Mouse (Mus musculus): ENCODE measurements around the gene Ralgapb.

The Ralgapb gene

DNA sequence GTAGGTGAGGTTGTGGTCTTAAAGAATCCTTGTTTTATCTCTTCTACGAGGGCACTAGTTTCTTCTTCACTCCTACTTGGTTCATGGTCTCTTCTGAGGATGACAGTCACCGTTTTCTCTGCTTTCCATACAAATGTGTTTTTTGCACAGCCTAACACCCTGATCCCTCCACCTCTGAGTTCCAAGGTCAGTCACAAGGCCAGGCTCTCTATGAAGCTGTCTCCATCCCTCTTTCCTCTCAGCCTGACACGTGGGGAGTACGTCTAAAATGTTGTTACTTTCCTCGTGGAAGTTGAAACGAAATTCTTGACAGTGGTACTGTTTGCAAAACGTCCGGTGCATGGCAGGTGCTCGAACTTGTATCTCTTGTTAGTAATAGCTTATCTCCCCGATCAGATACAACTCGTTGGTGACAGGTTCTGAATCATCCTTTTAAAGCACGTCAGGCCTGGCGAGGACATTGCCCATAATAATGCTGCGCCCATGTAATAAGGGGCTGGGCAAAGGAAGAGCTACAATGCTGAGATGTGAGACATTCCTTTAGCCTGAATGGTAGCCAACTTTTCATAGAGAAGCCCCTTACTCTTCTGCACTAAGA is 552 bp upstream of the Ralgapb start:
- no peak for DNase-seq

DNA sequence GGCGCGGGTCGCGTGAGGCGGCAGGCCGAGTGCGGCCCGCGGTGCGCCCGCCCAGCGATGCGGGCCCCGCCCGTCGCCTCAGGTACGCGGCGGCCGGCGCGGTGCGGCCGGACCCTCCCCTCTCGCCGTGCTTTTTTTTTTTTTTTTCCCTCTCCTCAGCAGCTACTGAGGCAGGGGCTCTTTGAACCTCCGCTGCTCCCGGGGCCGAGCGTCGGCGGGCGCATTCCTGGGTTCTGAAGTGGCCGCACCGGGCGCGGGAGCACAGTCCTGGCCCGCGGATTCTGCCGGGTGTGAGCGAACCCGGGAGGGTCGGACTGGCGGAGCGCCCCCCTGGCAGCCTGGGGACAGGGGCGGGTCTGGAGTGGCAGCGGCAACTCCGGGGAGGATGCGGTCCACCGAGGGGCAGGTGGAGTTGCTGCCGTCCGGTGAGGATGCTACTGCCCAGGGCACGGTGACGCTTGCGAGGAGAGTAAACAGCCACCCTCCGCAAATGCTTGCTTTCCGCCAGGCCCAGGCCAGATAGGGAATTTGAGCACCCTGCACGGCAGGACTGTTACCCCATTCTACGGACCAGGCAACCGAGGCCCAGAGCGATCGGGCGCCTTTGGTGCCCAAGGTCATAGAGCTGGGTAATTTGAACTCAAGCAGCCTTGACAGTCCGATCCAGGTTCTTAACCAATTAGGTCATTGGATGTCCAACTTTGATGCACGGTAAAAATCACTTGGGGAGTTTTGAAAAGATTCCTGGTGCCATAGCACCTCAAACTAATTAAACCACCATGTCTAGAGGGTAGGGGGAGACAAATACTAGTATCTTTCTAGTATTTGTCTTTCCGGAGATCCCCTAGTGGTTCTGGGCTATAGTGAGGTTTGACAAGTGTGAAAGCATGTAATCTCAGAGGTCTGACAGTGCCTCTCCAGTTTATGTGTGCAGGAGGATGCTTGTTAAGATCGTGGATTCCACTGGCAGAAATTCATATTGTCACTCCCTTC is 670 bp downstream of the Ralgapb start:
- peak in 1 of 2 experiments; percentile 45 for DNase-seq

DNA sequence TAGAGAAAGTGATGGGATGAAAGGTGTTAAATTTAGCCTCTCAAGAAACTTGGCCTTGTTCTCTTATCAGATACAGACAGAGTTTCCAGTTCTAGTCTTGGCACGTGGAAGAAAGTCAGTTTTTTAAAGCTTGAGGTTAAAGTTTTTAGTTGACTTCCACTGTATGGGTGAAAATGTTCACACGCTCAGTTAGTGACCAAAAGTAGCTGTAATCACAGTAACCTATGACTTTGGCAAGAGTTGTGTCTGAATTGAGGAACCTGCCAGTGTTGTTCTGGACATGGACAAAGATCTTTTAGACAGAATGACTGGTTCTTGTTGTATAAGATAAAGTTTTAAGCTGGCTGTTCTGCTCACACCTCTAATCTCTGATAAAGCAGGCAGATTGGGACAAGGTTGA is 3.6 kb downstream of the Ralgapb start:
- no peak for DNase-seq

DNA sequence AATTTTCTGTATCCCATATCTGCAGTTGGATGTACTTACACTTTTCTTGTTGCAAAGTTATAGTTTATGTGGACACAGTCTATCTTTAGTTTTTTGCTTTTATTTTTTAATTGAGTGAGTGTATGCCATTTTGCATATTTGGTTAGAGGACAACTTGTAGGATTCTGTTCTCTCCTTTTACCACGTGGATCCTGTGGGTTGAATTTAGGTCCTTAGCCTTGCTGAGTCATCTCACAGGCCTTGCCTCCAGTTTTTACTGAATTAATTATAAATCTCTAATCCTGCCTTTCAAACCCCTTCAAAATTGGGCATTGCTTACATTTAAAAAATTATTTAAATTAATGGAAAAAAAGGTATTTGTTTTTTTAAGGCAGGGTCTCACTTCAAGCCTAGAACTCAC is 6.2 kb downstream of the Ralgapb start:
- DNase-seq = no peak

DNA sequence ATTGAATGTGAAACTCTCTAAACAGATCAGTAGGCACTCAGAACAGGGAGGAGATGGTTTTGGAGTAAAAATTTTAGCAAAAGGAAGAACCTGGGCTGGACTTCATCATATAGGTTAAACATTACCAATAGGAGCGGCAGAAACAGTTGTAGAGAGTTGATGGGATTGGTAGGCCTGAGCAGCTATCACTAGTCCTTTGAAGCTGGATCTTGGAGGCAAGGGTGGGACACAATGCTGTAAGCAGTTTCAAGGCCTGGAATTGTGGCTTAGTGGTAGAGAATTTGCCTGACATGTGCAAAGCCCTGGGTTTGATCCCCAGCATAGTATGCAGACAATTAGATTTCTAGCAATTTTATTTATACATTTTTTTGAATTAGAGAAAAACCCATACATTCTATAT is 9.0 kb downstream of the Ralgapb start:
- no peak for DNase-seq

DNA sequence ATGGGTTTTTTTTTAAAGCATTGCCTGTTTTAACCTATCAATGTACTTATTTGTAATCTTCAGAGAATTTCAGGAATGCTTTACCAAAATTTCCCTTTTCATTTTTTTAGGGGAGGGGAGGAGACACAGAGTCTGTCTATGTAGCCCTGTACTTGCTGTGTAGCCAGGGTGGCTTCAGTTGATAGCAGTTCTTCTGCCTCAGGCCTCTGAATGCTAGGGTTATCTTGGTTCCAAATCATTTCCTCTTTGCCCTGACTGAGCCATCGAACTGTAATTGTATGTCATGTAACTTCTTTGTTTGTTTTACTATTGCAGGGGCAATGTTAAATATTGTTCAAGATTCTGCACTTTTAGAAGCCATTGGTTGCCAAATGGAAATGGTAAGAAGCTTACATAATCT is 36.2 kb downstream of the Ralgapb start:
- no peak for DNase-seq

DNA sequence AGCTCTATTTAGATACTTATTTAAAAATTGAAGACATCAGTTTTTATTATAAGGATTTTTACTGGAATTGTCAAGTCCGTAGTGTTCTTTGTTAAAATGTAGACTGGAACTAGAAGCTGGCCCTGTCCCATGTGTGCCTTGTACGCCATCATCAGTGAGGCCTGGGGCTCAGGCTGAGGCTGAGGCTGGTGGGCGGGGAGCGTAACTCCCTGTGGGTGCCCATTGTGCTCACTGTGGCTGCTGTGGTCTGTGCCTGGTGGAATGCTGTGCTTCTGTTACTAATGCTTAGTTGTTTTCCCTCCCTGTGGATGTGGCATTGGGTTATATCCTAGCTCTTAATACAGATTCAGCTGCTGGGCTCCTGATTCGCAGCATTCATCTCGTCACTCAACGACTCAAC is 40.2 kb downstream of the Ralgapb start:
- no peak for DNase-seq

DNA sequence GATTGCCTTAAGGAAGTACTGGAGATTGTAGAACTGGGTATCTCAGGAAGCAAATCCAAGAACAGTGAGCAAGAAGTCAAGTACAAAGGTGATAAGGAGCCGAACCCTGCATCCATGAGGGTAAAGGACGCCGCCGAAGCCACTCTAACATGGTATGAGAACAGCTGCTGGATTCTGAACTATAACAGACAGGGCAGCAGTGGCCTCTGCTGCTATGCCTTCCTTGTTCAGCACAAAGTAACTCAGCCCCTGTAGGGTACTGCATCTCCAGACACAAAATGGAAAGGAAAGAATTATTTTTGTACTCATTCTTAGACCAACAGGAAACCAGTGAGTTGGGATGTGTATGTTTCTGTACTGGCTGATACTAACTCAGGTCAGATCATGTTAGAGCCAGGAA is 46.8 kb downstream of the Ralgapb start:
- no peak for DNase-seq

DNA sequence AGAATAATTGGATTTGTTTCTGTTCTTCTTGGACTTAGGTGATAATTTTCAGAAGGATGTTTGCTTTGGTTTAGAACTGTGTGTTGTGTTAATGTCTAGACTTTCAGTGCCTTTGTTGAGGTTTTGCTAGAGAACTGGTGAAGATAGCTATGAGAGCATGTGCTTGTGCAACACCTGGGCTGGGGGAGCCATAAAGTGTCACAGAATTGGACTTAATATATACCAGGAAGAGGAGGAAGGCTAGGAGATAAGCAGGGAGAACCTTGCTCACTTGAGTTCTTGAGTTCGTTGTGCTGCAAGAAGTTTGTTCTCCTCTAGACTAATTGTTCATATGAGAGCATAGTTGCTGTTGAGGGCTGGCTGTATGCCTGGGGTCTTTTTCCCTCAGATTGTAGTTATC is 48.0 kb downstream of the Ralgapb start:
- no peak for DNase-seq

DNA sequence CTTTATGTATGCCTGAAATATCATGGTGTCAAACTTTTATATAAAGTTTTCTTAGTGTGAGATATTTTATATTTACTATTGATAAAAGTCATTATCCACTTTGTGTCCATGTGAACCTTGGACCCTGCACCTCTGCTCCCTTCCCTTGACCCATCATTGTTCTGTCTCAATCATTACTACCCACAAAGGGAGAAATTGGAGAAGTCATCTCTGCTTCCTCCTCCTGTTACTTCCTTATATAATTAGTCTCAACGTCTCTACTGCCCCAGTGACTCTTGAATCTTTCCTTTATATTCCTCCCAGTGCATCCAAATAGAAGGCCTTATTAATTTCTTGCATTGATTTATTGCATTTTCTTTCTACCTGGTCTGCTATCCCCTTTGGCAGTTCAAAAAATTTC is 52.8 kb downstream of the Ralgapb start:
- DNase-seq = no peak

DNA sequence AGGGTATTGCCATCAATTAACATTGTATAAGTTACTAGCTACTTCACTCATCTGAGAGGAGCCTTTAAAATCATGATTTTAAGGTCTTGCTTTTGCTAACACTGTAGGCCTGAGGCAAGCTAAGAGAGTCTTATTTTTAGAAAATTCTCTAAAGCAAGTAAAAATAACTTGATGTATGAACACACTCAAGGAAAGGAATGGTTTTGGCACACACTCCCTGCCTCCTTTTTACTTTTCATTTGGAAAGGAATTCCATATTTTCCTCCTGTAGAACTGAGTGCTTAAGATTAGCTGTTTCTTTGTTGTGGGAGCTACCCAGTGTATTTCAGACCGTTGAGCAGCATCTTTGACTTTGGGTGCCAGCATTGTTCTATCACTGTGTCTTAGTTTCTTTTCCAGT is 64.5 kb downstream of the Ralgapb start:
- no peak for DNase-seq

DNA sequence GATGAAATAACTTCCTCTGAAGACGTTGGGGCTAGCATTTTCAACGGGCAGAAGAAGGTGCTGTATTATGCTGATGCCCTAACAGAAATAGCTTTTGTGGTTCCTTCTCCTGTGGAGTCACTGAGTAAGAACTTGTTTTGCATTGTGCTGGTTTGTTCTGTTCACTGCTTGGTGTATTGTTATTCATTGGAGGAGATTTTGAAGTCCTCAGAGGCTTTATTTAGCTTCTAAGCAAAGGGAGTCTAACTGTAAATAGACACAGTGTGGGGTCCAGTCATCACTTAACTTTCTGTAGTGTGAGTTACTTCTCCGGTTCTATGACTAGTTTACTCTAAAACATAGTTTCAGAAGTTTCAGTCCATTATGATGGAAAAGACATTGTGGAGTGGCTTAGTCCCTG is 68.0 kb downstream of the Ralgapb start:
- no peak for DNase-seq

DNA sequence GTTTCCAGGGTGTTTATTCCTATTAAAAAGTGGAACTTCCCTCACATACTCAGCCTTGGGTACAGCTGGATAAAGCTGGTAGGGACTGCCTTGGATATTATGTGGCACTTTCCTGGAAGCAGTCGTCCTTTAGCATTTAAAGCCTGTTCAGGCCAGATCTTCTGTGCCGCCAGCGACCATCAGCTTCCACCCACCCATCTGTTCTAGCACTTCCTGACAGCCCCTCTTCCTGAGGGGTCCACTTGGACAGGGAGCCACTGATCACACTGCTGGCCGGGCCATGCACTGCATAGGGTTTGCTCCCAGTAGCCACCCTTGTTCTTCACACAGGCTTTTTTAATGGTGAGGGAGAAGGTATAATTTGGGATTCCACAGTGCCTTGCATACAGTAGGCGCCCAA is 88.8 kb downstream of the Ralgapb start:
- no peak for DNase-seq

DNA sequence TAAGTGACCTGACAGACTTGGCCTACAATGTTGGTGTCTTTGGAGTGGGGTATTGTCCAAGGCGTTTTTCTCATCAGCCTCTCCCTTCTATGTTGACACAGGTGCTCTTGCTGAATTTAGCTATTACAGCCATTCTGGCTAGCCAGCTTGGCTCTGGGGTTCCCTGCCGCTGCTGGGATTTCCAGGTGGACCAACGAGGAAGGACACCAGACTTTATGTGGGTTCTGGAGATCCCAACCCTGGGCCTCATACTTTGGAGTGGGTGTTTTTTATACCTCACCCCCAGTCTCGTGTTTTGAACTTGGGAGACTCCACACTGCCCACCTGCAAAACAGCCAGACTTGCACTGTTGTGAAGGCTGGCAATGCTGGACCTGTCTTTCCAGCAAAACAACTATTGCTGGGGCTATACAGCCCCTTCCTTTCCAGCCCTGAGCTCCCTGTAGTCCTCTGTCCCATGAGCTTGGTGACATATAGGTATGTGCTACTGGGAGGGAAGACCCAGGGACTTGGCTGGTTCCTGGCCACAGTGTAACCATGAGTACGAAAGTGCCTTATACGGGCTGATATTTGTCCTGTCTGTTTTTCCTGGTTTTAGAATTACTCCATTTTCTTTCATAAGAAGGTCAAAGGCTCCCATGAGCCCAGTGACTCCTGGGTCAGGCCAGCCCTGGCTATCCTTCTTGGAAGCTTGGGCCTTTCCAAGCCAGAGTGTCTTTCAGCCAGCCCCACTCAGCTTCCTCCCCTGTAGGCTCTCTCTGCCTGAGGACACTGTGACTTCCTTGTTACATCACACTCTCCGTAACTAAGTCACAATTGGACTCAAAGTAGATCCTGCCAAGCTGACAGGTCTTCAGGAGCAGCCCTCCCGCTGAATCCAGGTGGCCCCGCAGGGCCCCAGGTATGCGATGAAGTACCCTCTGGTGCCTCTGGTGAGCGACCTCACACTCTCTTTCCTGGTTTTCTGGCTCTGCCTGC is 92.5 kb downstream of the Ralgapb start, which contains the start of gene Adig:
Adig (plus strand) TSS at position 777 of the 977 bp plus-strand sequence.
- no peak for DNase-seq

DNA sequence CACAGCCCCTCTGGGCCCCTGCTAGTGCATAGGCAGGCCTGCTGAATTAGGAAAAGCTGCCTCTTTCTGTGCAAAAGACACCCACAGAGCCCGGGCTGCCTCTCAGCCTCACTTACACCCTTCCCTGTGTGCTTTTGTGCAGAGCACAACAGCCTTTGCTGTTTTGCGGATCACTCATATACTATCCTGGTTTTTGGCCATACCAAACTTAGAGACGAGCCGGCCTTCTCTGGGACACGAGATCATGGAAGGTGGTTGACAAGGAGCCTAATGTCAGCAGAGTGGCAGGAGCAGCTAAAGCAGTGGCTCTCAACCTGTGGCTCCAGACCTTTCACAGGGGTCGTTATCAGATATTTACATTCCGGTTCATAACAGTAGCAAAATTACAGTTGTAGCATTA is 93.6 kb downstream of the Ralgapb start:
- no peak for DNase-seq

DNA sequence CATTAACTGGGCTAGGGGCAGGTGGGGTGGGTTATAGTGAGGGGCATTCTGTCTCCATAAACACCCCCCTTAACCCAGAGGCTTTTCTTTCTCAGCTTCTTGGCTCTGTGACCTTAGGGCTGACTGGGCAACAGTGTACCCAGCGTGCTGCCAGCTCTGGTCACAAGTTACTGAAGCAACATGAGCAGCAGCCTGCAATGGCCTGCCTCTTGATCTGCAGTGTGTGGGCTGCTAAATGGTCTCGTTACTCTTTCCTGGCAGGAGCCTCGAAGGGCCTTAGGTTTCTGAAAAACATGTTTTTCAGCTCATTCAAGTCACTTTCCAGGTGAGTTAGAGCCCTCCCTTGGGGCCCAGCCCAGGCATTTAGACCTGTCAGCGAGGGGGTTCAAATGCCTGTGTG is 94.0 kb downstream of the Ralgapb start:
- no peak for DNase-seq

DNA sequence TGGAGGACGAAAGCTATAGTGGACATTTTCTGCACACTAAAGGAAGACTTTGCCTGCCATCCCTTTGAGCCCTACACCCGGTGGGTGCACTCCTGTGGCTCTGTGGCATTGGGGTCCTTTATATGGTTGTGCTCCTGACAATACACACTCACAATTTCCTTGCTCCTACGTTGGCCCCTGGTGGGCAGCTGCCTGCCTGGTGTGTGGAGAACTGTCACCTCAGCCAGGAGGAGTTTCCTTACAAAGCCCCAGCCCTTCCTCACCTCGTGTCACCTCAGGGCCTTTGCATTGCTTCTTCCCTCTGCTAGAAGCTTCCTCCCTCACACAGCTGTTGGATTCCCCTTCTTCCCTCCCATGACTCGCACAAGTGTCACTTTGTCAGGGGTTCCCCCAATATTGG is 96.8 kb downstream of the Ralgapb start:
- DNase-seq = no peak

DNA sequence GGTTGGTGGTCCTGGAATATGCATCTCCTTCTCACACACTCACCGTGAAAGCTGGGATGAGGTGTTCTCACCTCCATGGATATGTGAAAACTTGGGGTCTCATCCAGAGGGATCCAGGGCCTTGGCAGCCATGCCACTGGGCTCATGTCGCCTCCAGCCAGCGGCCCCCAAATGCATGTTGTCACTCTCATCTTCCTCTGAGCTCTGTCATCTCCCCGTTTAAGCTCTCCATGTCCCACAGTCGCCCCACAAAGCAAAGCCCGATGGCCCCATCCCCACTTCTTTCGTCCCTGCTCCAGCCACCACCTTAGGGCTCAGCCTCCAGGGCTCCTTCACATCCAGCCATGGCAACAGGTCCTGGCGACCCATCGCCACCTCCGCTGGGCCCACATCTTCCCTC is 97.4 kb downstream of the Ralgapb start:
- no peak for DNase-seq

DNA sequence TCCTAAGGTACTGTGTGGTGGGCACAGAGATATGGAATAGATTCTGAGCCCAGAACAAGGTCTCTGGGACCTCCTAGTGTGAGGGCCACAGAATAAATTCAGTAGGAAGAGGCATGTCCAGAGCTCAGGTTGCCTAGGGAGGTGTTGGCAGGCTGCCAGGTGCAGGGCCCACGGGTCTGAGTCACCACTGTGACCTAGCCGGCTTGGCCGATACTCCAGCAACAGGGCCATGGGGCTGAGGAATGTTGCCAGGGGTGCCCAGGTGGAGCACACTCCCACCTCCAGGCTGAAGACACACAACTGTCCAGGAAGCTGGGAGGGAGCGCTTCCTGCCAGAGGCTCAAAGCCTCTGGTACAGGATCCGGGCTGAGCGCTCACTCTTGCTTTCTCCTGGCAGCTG is 101.0 kb downstream of the Ralgapb start:
- peak; percentile 80 to 87 for DNase-seq

DNA sequence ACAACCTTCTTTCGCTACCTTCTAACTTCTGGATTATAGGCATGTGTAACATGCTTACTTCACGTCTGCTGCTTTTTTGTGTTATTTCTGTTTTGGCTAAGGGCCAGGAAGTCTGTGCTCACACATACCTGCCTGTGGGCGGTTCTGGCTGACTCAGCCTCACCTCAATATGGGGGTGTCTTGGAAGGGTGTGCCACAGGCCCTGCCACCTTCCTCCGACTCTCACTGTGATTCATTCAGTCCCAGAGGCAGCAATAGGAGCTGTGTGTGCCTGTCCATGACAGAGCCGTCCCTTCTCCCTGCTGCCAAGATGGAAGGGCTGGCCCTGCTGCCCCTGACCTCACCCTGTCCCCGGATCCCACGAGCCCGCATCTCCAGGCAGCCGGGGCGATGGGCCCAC is 102.9 kb downstream of the Ralgapb start, which contains the start of gene Arhgap40:
Arhgap40 (plus strand) TSS at position 269 of the 400 bp plus-strand sequence.
- DNase-seq = no peak

DNA sequence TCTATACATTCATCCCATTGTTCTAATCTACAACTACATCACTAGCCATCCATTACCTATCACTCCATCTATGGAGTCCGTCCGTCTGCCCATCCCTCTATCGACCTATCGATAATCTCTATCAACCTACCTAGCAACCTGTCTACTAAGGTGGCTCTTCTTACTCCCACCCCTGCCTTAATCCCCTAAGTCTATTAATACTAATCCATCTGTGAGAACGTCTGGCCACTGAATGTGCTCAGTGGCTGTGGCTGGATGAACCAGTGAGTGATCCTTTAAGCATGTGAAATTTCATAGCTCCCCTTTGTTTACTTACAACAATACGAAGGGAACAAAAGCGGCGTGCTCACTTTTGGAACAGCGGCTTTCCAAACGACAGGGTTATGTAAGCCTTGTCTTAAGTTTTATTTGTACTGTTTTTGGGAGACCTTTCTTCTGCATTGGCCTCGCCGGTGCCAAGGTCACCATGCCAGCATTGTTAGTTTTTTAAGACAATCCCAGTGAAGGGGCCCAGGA is 104.2 kb downstream of the Ralgapb start:
- no peak for DNase-seq

DNA sequence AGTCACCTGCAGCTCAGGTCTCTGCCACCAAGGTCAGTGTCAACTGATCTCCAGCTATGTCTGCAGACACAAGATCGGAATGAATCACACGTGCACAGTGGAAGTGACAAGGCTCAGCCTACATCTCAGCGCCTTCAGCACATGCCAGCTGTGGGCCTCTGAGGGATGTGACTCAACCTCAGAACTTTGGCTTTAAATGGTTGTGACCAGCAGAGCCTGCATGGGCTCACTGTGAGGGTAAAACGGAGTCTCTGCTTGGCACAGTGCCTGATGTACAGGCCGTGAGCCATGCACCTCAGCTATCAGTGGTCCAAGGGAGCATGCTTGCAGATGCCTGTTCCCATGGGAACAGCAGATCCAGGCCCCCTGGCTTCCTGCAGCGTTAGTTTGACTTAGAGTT is 108.9 kb downstream of the Ralgapb start:
- no peak for DNase-seq

DNA sequence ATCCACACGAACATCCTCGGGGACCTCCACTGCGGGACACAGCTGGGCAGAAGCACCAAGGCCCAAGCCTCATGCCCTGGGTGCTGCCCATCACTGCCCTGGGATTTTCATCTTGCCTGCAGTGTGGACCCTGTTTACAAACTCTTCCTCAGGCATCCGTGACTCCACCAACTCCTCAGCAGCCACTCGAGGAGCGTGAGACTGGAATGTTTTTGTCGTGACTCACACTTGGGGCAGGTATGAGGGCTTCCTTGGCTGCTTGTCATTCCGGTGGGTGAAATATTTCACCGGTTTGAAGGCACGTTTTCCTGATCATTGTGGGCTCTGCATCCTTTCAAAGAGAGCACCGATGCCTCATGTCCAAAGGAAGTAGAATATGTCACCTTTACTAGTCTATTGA is 109.4 kb downstream of the Ralgapb start:
- DNase-seq = no peak

All from kidney, postnatal 4 days (tissue).